Mouse (Mus musculus): ENCODE measurements around the gene Ttn. TPM values are rescaled to one million over a fixed set of nuclear protein-coding genes. Genes with fewer than 3 reads are reported as not detected.

Gene Ttn
- total and polyA plus RNA-seq, 2 experiments from 2014 or later: 0.22 to 0.81 TPM

DNA sequence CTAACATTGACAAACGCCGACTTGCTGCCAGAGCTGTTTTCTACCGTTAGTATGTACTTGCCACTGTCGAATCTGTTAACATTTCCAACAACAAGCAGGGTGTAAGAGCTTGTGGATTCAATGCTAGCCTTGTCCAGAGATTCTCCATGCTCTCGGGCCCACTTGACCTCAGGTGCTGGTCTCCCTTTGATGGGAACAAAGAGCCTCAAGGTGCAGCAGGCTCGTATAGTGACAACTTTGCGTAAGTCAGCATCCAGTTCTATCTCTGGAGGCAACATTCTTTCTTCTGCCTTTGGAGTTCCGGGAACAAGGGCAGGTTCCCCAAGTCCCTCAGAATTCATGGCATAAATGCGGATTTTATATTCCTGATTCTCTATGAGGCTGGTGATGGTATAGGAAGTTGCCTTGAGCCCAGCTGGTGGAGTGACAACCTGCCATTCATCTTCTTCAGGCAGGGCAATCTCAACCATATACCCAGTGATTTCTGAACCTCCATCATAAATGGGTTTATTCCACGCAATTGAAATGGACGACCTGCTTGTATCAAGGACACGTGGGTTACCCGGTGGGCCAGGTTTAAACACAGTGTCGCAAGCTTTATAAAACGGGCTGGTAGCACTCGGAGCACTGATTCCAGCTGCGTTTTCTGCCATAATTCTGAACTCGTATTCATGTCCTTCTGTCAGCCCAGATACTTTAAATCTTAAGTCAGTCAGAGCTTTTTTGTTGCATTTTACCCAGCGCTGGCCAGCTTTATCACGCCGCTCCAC is 232.8 kb downstream of the Ttn start:
- DNase-seq (no peak), ATAC-seq (no peak)
- Histone ChIP-seq H3K4me3 (ENCODE audit: low read depth, low read length) (no peak overlapping the region), H3K9me3 (ENCODE audit: low read length) (peaks cover 30% of the 10 kb centered on the region), H3K36me3 (ENCODE audit: insufficient read depth) (no peaks in the 10 kb centered on the region), H3K27ac (ENCODE audit: low read depth, low read length) (no peak overlapping the region), H3K4me2 (ENCODE audit: low read depth) (no peak overlapping the region), H3K9ac (no peak overlapping the region), H3K27me3 (ENCODE audit: insufficient read depth, low read length) (no peaks in the 10 kb centered on the region), H3K4me1 (ENCODE audit: insufficient read depth) (no peaks in the 10 kb centered on the region)
- 94% methylated on average over 21 of the region's 21 CpGs for WGBS
- no peak for TF ChIP-seq CTCF (IDR thresholded peaks at IDR 0.05; ENCODE audit: low read depth)

DNA sequence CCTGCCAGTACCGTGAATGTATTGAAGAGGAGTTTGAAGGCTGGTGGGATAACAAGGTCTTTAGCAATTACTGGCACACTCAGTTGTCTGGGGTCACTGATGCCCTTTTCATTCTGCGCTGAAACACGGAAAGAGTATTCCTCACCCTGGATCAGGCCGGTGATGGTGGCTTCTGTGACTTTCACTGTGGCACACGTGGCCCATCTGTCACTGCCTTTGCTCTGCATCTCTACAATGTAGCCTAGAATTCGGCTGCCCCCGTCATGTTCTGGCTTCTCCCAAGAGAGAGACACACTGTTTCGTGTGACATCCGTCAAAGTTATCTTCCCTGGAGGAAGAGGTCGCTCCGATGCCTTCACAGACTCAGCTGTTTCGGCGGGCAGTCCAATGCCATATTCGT is 233.7 kb downstream of the Ttn start:
- Histone ChIP-seq H3K27me3 (ENCODE audit: insufficient read depth, low read length) (no peaks in the 10 kb centered on the region), H3K4me2 (ENCODE audit: low read depth) (no peak overlapping the region), H3K9me3 (ENCODE audit: low read length) (peaks cover 37% of the 10 kb centered on the region), H3K4me1 (ENCODE audit: insufficient read depth) (no peaks in the 10 kb centered on the region), H3K27ac (ENCODE audit: low read depth, low read length) (no peak overlapping the region), H3K9ac (no peak overlapping the region), H3K36me3 (ENCODE audit: insufficient read depth) (no peaks in the 10 kb centered on the region), H3K4me3 (ENCODE audit: low read depth, low read length) (no peak overlapping the region)
- TF ChIP-seq CTCF (IDR thresholded peaks at IDR 0.05; ENCODE audit: low read depth): no peak
- no peak for DNase-seq
- no peak for ATAC-seq
- WGBS: 96% methylated on average over 14 of the region's 14 CpGs

DNA sequence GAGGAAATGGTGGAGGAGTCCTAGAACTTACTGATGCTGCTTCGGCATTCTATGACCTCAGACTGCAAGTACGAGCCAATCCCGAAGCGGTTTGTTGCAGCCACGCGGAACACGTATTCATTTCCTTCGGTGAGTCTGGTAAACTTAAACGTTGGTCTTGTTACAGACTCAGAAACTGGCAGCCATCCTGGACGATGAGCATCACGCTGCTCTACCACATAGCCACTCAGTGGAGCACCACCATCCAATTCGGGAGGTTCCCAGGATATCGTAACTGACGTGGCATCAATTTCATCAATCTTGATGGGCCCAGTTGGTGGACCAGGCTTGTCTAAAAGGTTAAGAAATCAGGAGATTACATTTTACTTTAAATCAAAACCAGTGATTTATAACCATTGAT is 262.7 kb downstream of the Ttn start:
- Histone ChIP-seq H3K36me3 (ENCODE audit: insufficient read depth) (peaks cover 5% of the 10 kb centered on the region; the same call in 1 of the 2 replicates), H3K9ac (no peak overlapping the region), H3K4me1 (ENCODE audit: insufficient read depth) (no peaks in the 10 kb centered on the region), H3K4me2 (ENCODE audit: low read depth) (no peak overlapping the region), H3K9me3 (ENCODE audit: low read length) (peaks cover 22% of the 10 kb centered on the region), H3K27me3 (ENCODE audit: insufficient read depth, low read length) (no peaks in the 10 kb centered on the region), H3K27ac (ENCODE audit: low read depth, low read length) (no peak overlapping the region), H3K4me3 (ENCODE audit: low read depth, low read length) (no peak overlapping the region)
- DNase-seq (no peak), ATAC-seq (no peak)
- 97% methylated on average over 14 of the region's 14 CpGs for WGBS
- TF ChIP-seq CTCF (IDR thresholded peaks at IDR 0.05; ENCODE audit: low read depth): no peak

DNA sequence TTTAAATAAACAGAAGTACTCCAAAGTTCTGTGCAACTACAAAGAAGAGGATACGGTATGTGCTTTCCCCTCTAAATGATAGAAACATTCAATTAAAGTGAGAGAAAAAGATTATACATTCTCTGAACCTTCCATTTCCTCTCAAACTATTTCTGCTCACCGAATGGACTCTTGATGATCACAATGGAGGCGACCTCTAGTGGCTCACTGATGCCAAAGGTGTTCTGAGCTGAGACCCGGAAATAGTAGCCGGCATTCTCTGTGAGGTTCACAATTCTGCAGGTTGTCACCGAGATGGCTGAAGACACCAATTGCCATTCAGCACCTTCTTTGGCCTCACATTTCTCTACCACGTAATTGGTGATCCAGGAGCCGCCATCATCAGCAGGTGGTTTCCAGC is 267.4 kb downstream of the Ttn start:
- Histone ChIP-seq H3K4me1 (ENCODE audit: insufficient read depth) (no peaks in the 10 kb centered on the region), H3K9ac (no peak overlapping the region), H3K4me2 (ENCODE audit: low read depth) (no peak overlapping the region), H3K27ac (ENCODE audit: low read depth, low read length) (no peak overlapping the region), H3K36me3 (ENCODE audit: insufficient read depth) (peaks cover 42% of the 10 kb centered on the region), H3K4me3 (ENCODE audit: low read depth, low read length) (no peak overlapping the region), H3K27me3 (ENCODE audit: insufficient read depth, low read length) (no peaks in the 10 kb centered on the region), H3K9me3 (ENCODE audit: low read length) (peaks cover 53% of the 10 kb centered on the region)
- 72% methylated on average over 8 of the region's 8 CpGs for WGBS
- TF ChIP-seq CTCF (IDR thresholded peaks at IDR 0.05; ENCODE audit: low read depth): no peak
- DNase-seq (no peak), ATAC-seq (no peak)

DNA sequence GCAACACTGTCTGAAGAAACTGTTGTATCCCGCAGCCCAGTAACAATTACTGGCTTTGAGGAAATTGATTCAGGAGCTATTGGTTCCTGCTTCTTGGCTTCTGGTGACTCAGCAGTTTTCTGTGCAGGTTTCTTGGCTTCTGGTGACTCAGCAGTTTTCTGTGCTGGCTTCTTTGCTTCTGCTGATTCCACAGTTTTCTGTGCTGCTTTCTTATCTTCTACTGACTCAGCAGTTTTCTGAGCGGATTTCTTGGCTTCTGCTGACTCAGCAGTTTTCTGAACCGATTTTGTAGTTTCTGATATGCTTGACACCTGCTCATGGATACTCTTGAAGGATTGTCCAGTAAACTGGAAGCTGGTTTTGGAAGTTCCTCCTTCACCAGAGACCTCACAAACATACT is 273.8 kb downstream of the Ttn start:
- no peak overlapping the region for H3K4me2 ChIP-seq (ENCODE audit: low read depth)
- WGBS: 93% methylated on average over 3 of the region's 3 CpGs
- DNase-seq (peak; percentile 2), ATAC-seq (no peak)
- H3K27ac ChIP-seq (ENCODE audit: low read depth, low read length): no peak overlapping the region
- no peaks in the 10 kb centered on the region for H3K27me3 ChIP-seq (ENCODE audit: insufficient read depth, low read length)
- no peak overlapping the region for H3K4me3 ChIP-seq (ENCODE audit: low read depth, low read length)
- no peaks in the 10 kb centered on the region for H3K4me1 ChIP-seq (ENCODE audit: insufficient read depth)
- peaks cover 41% of the 10 kb centered on the region for H3K9me3 ChIP-seq (ENCODE audit: low read length)
- TF ChIP-seq CTCF (IDR thresholded peaks at IDR 0.05; ENCODE audit: low read depth): no peak
- H3K36me3 ChIP-seq (ENCODE audit: insufficient read depth): peaks cover 35% of the 10 kb centered on the region
- H3K9ac ChIP-seq: no peak overlapping the region

DNA sequence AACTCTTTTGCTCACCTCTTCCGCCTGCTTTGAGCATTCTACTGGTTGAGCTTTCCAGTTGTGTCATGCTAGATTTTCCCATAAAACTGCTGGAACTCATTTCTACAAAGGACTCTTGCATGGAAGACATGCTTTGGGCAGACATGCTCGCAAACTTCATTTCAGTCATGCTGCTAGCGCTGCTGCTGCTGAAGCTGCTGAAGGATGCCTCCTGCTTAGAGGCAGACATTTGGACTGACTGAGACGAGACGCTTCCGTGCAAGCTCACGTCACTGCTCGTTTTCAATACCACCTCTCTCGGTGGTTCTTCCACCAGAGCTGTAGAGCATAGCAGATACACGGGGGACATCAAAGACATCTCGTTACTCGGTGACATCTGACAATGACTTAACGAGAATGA is 276.7 kb downstream of the Ttn start:
- TF ChIP-seq CTCF (IDR thresholded peaks at IDR 0.05; ENCODE audit: low read depth): no peak
- no peak for ATAC-seq
- peaks cover 14% of the 10 kb centered on the region for H3K36me3 ChIP-seq (ENCODE audit: insufficient read depth)
- no peaks in the 10 kb centered on the region for H3K4me1 ChIP-seq (ENCODE audit: insufficient read depth)
- no peak overlapping the region for H3K4me2 ChIP-seq (ENCODE audit: low read depth)
- H3K9me3 ChIP-seq (ENCODE audit: low read length): peaks cover 19% of the 10 kb centered on the region
- no peak overlapping the region for H3K4me3 ChIP-seq (ENCODE audit: low read depth, low read length)
- H3K9ac ChIP-seq: no peak overlapping the region
- H3K27me3 ChIP-seq (ENCODE audit: insufficient read depth, low read length): no peaks in the 10 kb centered on the region
- DNase-seq: no peak
- H3K27ac ChIP-seq (ENCODE audit: low read depth, low read length): no peak overlapping the region
- WGBS: 70% methylated on average over 13 of the region's 13 CpGs

DNA sequence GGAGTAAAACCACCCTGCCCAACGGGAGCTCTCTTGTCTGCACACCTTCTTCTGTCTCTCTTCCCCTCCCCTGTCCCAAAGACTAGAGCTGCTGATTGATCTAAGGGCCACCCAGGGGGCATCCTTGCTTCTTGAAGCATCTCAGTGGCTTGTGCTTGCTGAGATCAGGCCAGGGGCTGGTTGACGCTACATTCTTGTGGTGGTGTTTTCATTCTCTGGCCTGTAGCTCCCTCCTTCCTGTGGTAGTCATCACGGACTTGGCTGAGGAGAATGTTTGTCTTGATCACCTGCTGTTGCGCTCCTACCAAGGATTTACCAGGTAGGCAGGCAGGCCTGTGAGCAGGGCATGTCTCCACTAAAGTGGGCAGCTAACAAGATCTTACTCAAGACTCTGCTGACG is 279.6 kb downstream of the Ttn start:
- H3K27ac ChIP-seq (ENCODE audit: low read depth, low read length): no peak overlapping the region
- no peak for TF ChIP-seq CTCF (IDR thresholded peaks at IDR 0.05; ENCODE audit: low read depth)
- no peaks in the 10 kb centered on the region for H3K4me1 ChIP-seq (ENCODE audit: insufficient read depth)
- no peak overlapping the region for H3K9ac ChIP-seq
- H3K9me3 ChIP-seq (ENCODE audit: low read length): no peaks in the 10 kb centered on the region
- no peak for DNase-seq
- WGBS: 90% methylated on average over 5 of the region's 5 CpGs
- H3K4me2 ChIP-seq (ENCODE audit: low read depth): no peak overlapping the region
- H3K36me3 ChIP-seq (ENCODE audit: insufficient read depth): peaks cover 4% of the 10 kb centered on the region
- H3K4me3 ChIP-seq (ENCODE audit: low read depth, low read length): no peak overlapping the region
- no peaks in the 10 kb centered on the region for H3K27me3 ChIP-seq (ENCODE audit: insufficient read depth, low read length)
- no peak for ATAC-seq
